Mouse (Mus musculus): Measurements from ENCODE around the gene Man1a.

The Man1a gene

DNA sequence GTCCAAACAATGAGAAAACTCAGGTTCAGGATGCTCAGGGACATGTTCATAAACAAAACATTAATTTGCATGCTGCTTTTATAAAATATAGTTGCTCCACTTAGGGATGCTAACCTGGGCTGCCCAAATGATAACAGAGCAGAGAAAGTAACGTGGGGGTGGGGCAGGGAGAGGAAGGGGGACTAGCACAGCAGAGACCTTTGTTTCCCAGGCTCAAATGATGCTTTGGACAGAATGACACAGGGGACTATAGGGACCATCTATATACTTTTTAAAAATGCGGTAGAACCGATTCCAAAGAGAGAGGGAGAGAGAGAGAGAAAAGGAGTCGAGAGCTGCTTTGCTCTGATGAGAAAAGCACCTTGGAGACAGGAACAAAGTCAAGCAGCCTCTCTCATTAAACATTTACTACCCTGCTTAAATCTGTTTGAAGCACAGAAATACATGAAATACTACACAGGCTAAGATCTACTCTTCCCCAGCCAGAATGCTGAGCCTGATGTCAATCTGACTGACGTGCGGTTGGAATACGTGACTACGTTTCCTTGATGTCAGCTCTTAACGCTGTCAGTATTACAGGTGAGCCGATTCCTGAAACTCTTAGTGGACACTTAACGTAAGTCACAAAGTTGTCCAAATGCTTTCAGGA lies 63.1 kb downstream of the Man1a start:
- DNase-seq, result no peak

DNA sequence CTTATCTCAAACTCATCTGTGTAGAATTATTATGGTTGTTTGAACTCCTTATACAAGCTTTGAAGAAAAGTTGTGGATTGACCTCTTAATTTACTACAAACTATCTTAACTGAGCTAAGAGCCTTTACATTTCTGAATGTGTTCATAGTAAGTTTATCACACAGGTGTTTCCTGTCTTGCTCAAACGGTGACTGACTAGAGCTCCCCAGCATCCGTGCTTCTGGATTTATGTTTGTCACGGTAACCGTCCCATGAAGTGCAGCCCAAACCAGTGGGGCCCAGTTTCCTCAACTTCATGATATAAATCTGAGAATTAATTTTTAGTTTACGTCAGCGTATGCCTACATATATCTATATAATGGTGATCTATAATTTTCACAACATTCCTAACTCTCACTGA lies 67.3 kb downstream of the Man1a start:
- DNase-seq, result no peak

DNA sequence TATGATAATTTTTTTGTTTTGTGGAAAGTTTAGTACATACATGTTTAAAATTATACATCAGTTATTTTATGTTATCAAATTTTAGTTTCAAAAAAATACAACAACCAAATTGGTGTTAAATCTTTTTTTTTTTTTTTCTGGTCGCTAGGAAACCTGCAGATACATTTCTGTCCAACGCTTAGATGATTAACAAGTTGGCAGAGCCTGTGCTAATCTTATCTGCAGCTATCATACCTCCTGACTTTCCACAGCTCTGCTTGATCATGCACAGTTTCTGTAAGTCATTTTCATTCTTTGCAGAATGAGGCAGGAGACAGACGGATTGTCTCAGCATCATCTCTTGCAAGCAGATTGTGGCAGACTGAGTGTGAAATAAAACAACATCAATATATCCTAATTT lies 69.5 kb downstream of the Man1a start:
- no peak for DNase-seq

DNA sequence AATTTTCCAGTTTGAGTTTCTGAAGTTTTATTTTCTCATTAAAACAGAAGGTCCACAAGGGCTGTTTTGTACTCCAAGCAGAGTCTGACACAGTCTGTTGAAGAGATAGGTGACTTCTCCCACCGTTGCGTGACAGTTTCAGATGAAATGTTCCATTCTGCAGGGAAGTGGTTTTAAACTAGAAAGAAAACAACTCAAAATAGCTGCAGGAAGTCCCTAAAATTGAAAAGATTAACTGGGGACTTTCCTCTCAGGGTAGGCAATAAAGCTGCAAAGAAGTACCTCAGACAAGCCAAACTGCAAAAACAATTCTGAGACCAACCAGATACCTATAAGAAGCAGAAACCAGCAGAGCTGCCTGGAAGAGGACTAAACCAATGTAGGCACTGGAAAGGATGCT lies 70.6 kb downstream of the Man1a start:
- no peak for DNase-seq

DNA sequence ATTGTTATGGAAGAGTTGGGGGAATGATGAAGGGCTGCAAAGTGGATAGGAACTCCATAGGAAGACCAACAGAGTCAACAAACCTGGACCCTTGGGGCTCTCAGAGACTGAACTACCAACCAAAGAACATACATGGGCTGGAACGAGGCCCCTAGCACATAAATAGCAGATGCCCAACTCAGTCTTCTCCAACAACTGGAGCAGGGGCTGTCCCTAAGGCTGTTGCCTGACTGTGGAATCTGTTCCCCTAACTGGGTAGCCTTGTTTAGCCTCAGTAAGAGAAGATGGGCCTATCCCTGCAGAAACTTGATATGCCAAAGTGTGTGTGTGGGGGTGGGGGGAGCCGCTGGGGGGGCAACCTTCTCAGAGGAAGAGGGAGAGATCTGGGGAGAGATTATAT lies 73.5 kb downstream of the Man1a start:
- no peak for DNase-seq

DNA sequence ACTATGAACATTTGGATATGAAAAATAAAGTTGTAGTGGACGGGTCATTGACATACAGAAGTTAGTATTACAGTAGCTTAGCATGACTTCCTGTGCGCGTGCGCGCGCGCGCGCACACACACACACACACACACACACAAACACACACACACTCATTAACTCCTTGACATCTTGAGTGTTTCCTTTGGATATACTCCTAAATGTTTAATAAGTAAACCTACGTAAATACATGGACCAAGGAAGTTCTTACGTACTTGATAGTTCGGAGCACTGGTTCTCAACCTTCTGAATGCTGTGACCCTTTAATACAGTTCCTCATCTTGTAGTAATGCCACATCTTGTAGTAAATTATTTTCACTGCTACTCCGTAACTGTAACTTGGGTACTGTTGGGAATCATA lies 79.1 kb downstream of the Man1a start:
- DNase-seq, result no peak

DNA sequence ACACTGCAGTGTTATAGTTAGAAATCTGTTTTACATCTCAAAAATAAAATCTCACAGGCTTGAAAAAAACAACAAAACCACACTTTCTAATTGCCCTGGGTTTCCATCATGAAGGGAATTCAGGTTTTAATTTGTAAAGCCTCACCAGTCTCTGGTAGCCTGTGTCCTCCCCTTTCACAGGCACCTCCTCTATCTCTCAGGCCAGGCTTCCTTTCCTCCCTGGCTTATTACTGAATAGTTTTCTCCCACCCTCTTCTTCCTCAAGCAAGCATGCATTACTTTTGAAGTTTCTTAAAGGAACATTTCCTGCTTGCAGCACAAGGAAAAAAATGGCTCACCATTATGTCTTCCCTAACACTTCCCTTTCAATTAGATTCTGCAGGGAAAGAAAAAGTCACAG lies 80.2 kb downstream of the Man1a start:
- no peak for DNase-seq

DNA sequence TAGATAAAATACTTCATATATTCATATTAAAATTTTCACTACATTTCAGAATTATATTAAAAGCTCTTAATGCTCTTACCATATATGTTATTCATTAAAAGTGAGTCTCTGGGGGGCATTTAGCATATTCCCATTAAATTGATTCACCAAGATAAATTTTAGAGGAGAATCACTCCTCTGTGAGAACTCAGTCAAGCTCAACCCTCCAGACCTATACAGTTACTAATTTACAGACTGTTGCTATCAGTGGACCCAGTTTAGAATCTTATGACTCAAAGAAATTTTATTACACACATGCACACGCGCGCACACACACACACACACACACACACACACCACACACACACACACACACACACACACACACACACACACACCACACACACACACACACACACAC lies 81.8 kb downstream of the Man1a start:
- DNase-seq, result no peak

DNA sequence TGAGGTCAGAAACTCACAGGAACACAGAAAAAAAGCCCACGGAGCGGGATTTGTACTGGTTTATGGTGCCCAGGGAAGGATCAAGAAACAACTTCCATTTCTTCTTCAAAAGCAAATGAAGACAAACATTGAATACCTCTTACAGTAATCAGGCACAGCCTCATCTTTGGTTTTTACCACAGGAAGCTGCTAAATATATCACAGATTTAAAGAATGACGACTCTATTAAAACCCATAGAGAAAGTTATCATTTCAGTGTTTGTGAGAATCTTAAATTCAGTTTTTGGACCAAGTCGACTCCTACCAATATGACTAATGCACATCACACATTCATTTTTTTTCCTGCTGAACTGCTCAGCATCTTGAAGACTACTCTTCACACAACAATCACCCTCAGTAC lies 86.0 kb downstream of the Man1a start:
- no peak for DNase-seq

DNA sequence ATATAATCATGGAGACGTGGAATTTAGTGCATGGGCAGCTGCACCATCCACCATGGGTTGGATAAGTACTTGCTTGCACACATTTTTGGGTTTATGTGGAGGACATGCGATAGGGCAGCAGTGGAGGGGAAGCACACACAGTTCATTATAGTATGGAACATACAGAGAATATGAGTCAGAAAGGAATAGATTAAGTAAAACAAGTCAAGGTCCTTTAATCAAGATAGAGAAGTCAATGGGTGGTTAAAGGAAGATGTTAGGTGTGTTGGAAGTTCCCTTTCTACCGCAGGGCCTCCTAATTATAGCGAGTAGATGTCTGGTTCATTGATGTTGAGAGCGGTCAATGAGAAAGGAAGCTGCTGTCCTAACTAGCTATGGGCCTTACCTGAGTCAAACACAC lies 91.5 kb downstream of the Man1a start:
- DNase-seq, result no peak

DNA sequence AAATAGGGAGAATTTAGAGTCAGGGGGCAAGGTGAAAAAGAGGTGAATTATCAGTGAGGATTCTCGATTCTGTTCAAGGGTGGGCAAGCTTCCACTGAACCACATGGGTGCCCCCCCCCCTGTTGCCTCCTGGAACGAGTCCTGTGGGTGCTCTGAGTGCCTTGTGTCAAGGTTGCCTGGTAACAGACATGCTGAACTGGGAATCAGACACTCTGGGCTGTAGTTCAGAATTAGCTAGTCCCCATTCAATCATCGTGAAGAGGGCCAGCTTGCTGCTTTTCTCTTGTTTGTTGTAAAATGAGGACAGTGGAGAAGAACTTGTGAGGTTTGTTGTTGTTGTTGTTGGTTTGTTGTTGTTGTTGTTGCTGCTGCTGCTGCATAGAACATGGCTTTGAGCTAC lies 92.3 kb downstream of the Man1a start:
- no peak for DNase-seq

DNA sequence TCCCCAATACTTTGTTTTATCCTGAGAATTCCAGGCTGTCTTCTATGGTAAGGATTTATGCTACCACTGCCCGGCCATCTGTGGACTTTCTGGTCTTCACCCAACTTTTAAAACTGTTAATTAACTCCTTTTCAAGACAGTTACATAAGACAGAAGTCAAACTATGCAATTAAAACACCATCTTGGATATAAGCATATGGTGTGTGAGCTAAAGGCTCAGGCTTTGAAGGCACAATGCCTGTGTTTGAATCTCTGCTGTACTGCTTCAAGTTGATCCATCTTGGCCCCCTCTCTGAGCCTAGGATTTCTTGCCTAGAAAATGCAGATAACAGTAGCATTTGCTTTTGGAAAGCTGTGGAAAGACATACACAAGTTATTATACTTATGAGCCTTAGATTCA lies 97.8 kb downstream of the Man1a start:
- DNase-seq, result no peak

DNA sequence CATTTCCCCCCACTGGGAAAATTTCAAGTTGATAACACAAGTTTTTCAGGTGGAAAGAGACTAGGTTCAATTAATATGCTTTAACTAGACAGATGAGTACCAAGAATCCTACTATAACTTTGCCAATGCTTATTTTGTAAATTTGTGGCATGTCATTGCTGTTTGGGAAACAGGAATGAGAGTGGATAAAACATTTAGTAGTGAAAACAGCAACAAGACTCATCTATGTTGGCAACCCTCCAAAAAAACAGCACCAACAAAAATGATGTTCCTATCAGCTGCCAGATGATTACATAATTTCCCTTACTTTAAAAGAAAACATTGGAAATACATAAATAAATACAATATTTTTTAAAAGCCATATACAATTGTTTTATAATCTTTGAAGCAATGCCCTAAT lies 102.2 kb downstream of the Man1a start:
- no peak for DNase-seq

DNA sequence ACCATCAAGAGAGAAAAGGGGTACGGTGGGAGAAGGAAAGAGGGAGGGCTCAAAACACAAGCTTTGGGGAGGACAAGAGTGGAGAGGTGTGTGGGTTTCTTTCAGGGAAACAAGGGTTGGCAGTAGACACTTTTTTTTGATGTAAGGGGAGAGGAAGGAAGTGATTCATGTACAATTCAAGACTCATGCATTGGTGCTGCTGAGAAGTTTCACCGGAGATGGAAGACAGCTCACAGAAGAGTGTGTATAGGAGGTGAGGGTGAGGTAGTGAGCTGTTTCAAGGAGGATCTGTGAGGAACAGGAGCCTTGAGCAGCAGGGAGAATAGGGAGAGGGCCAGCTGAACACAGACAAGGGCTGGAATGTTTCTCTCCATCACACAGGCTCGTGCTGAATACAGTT lies 116.7 kb downstream of the Man1a start:
- no peak for DNase-seq

DNA sequence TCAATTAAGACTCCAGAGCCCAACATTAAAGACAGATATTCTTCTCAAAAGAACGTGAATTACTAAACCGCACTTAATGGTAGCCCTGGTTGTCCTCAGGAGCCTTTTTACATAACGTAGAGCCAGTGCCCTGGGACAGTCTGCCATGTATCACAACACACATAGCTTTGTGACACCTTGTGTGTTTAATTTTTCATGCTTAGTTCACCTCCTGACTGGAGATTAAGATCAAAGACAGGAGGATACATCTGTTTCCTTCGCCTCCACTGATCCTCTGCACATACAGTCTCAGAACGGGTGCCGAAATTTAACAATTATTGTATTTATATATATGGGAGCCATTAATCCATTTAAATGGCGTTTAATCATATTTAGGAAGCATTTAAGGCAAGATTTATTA lies 134.8 kb downstream of the Man1a start:
- no peak for DNase-seq

DNA sequence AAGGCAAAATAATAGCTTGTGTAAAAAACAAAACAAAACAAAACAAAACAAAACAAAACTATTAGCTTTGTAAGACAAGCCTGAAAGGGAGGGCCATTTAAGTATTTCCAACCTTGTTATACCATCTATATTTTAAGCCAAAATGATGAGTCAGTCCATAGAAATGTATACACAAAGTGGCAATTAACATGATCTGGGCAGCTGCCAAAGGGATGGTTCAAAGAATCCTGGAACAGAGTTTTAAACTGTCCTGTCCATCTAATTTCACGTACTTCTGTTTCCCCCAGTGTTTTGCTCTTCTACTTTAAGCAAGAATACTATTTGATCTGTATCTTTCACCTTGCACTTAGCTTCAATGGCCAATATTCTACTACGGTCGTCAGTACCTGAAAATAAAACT lies 138.2 kb downstream of the Man1a start:
- no peak for DNase-seq

DNA sequence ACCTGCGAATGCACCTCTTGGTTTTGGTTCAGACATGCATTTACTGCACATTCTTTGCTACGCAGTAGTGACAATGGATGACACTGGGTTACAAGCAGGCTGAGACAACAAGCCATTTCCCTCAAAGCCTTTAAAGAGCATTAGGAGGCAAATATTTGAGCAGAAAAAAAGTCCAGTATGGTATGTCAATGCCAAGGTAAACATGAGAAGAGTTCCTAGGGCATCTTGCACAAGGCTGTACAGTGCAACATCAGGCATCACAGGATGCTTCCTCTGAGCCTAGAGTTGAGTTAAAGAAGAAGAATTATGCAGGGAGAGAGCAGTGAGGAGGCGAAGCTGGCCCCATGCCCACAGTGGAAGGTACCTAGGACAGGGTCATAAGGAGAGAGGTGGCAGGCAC lies 140.3 kb downstream of the Man1a start:
- no peak for DNase-seq

DNA sequence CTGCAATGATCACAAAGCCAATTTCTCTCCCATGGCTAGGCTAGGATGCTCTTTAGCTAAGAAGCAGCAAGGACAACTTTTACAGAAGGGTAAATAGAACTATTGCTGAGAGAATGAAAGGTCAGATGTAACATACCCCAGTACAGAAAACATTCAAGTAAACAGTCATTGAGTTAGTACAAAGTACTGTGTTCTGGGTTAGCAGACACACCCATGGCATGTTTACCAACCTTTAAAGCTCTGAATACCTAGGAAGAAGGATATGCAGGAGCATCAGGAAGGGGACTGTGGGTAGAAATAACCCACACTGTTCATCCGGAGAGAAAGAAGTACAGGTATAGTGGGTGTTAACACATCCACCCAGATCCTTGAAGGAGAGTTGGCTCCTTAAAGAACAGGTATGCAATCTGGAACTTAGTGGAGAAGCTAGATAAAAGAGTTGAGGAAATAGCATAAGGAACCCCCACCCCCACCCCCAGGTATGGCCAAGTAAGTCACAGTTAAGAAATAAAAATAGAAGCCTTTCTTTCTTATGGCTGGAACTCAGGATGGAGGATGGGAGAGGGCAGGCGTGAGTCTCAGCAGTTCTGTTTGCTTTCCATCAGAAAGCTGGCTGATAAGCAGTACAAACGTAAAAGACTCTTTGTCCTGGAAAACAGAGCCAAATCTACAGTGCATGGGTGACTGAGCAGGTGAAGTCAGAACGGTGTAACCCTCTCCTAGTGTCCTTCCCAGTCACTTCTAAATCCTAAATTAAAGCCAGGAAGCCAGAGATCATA lies 146.5 kb downstream of the Man1a start:
- DNase-seq, result no peak

DNA sequence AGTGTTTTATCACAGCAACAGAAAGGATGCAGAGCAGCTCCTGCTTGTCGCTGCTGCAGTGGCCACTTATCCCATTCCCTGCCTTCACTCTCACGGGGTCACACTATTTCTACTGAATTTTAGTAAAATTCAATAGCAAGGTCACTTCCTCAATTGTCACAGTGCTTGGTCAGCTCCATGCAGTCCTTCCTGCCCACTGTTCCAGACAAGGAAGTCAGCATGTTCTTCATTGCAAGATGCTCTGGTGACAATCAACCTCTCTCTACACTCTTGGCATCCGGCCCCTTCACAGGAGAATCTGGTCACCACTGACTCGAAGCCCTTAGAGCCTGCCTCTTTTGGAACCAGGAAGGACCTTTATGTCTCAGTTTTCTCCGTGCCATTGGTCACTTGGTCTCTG lies 148.5 kb downstream of the Man1a start:
- no peak for DNase-seq

DNA sequence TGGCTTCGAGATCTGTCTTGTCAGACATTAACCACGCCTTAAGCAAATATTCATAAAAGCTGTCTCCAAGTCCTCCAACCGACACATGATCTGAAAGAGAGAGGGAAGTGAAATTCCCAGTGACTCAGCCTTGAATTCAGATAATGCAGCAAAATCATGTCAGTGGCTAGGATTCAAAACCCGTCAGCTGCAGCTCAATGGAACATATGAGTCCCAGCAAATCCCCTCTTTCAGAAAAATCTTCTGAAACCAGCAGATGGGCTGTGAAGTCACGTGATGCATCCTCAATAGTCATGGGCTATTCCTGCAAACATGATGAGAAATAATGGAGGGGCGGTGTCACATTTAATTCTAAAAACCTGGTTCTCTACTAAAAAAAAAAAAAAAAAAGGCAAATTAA lies 151.0 kb downstream of the Man1a start:
- DNase-seq, result no peak

DNA sequence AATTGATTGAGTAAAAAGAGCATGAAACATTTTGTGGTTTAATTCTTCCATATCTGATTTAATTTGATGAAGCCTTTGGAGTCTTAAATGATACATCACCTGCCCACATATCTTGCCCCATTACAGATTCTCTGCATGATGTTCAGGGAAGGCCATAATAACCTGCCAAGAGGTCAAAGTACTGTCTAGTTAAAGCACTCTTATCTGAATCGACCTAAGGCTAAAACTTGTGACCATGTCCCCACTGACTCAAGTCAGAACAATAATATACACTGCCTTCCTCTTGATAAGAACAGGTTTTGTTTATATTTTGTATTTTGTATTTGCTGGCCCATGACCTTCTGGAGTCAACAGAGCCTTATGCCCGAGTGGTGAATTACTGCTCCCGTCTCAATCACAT lies 154.2 kb downstream of the Man1a start:
- DNase-seq, result no peak

DNA sequence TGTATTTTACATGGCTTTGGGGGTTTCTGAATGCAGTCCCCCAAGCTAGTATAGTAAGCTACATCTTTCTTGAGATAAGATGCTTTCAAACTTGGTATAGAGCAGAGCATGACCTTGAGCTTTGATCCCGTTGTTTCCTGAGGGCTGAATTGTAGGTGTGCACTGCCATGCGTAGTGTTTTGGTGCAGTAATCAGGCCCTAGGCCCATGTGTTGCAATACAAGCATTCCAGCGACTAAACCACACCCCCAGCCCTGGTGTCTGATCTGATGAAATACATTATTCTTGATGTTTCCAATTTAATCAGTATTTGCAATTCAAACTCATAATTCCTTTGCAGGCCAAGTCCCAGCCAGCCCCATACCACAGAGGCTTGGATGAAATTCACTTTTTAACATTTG lies 158.9 kb downstream of the Man1a start:
- no peak for DNase-seq

DNA sequence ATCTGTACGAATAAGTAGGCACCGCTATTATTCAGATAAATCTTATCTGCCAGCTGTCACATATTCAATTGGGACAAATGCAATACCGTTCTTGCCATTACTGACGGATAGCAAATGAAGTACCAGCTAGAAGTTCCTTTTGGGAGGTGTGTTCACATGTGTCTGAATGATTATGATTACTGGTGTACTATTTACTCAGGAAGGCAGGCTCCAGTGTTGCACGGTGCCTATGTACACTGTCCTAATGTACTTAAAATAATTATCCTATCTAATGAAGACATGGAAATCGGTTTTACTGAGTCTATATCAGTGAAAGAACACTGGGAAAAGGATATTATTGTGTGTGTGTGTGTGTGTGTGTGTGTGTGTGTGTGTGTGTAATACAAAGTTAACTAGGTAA lies 160.7 kb downstream of the Man1a start:
- no peak for DNase-seq

DNA sequence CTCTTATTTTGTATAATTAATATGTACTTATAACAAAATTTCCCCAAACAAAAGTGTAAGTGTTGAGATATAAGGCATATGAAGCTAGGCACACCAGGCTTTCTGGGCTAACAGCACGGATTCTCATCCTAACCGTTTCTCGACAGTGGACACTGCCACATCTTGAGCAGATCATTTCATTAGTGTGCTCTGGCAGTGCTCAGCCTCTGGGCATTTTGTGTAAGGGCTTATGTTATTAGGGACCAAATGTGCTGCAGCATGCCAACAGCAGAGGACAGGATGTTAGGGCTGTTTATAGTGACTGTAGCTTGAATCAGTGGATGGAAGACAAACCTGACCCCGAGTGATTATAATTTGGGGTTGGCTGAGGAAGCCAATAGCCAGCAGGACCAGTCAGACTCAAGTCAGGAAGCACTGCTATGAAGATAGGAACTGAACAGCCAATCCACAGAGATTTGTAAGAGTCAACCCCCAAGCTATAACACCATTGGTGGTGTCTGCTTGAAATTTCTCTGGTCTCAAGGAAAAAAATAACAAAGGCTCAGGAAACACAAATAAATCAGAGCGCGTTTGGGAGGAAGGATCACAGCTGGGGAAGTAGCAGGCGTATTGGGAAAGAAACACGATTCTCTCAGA lies 161.3 kb downstream of the Man1a start:
- no peak for DNase-seq
